Mouse (Mus musculus): ENCODE results near the gene Plekhf1.

Gene Plekhf1

GRCm38 (mm10) chr7:38218631-38219367 is 9.0 kb downstream of the Plekhf1 start:
- DNase-seq (ENCODE audit: low read depth): no peak

GRCm38 (mm10) chr7:38217417-38218171 is 10.2 kb downstream of the Plekhf1 start:
- peak; percentile 74 for DNase-seq (ENCODE audit: low read depth)

GRCm38 (mm10) chr7:38215697-38216096 is 12.1 kb downstream of the Plekhf1 start:
- no peak for DNase-seq (ENCODE audit: low read depth)

- DNase-seq (ENCODE audit: low read depth): no peak
Measured at GRCm38 (mm10) chr7:38215281-38215680, 12.5 kb downstream of the Plekhf1 start.

GRCm38 (mm10) chr7:38214473-38215214 is 13.2 kb downstream of the Plekhf1 start:
- no peak for DNase-seq (ENCODE audit: low read depth)

- DNase-seq (ENCODE audit: low read depth): no peak
Measured at GRCm38 (mm10) chr7:38212651-38213062, 15.2 kb downstream of the Plekhf1 start.

- no peak for DNase-seq (ENCODE audit: low read depth)
Measured at GRCm38 (mm10) chr7:38209478-38210152, 18.2 kb downstream of the Plekhf1 start.

- no peak for DNase-seq (ENCODE audit: low read depth)
Measured at GRCm38 (mm10) chr7:38208969-38209368, 18.8 kb downstream of the Plekhf1 start.

- DNase-seq (ENCODE audit: low read depth): no peak
Measured at GRCm38 (mm10) chr7:38206564-38206963, 21.3 kb downstream of the Plekhf1 start.

- DNase-seq (ENCODE audit: low read depth): no peak
Measured at GRCm38 (mm10) chr7:38205801-38206200, 22.0 kb downstream of the Plekhf1 start.

- no peak for DNase-seq (ENCODE audit: low read depth)
Measured at GRCm38 (mm10) chr7:38204314-38204713, 23.5 kb downstream of the Plekhf1 start.

- DNase-seq (ENCODE audit: low read depth): no peak
Measured at GRCm38 (mm10) chr7:38201290-38201658, 26.5 kb downstream of the Plekhf1 start.

- DNase-seq (ENCODE audit: low read depth): no peak
Measured at GRCm38 (mm10) chr7:38200606-38201289, 27.1 kb downstream of the Plekhf1 start.

- no peak for DNase-seq (ENCODE audit: low read depth)
Measured at GRCm38 (mm10) chr7:38199907-38200605, 27.8 kb downstream of the Plekhf1 start.

GRCm38 (mm10) chr7:38191571-38191970 is 36.2 kb downstream of the Plekhf1 start:
- DNase-seq (ENCODE audit: low read depth): no peak

GRCm38 (mm10) chr7:38191146-38191545 is 36.7 kb downstream of the Plekhf1 start:
- no peak for DNase-seq (ENCODE audit: low read depth)

- no peak for DNase-seq (ENCODE audit: low read depth)
Measured at GRCm38 (mm10) chr7:38190056-38190835, 37.6 kb downstream of the Plekhf1 start.

- DNase-seq (ENCODE audit: low read depth): no peak
Measured at GRCm38 (mm10) chr7:38189136-38189982, 38.5 kb downstream of the Plekhf1 start.

Data from fibroblast of lung, adult 2 months (primary cell).